Mouse (Mus musculus) heart, embryonic 10.5 days (tissue): ENCODE measurements around the gene Scp2. TPM values are rescaled to one million over a fixed set of nuclear protein-coding genes. Genes with fewer than 3 reads are reported as not detected.

Experiments
- DNase-seq: peaks from one replicate; pipeline ENCODE4 v3.0.0-alpha.2; 2017; ENCODE audit warnings: low spot score
- H3K27ac ChIP-seq: fragments of 300-500 bp; sonication (generic); 2 replicates; pipeline ENCODE4 v1.5.1; 2016; ENCODE audit warnings: mild to moderate bottlenecking
- H3K27me3 ChIP-seq: fragments of 300-500 bp; sonication (generic); 2 replicates; pipeline ENCODE4 v1.6.1; 2016; ENCODE audit warnings: mild to moderate bottlenecking; ENCODE audit not compliant: poor library complexity, insufficient read depth, severe bottlenecking
- H3K36me3 ChIP-seq: fragments of 300-500 bp; sonication (generic); 2 replicates; pipeline ENCODE4 v1.6.1; 2016; ENCODE audit warnings: mild to moderate bottlenecking, moderate library complexity
- H3K4me1 ChIP-seq: fragments of 300-500 bp; sonication (generic); 2 replicates; pipeline ENCODE4 v1.6.1; 2016; ENCODE audit warnings: mild to moderate bottlenecking
- H3K4me3 ChIP-seq: fragments of 300-500 bp; sonication (generic); 2 replicates; pipeline ENCODE4 v1.5.1; 2016; ENCODE audit warnings: mild to moderate bottlenecking, moderate library complexity
- H3K9me3 ChIP-seq: fragments of 300-500 bp; sonication (generic); 2 replicates; pipeline ENCODE4 v1.6.1; 2016; ENCODE audit warnings: mild to moderate bottlenecking, moderate library complexity
- WGBS: fragments of 180-500 bp; shearing (Covaris S2); methylation state at CpG from one replicate; pipeline ENCODE4 v1.1.7; 2016; 5-methylcytosine and 5-hydroxymethylcytosine counted together
- polyA plus RNA-seq: library from polyadenylated mRNA; unstranded; fragments of >200 nt; fragmentation: Nextera tagmentation; extraction: Ambion mirVana; gene quantifications from 2 replicates; pipeline ENCODE4 v1.2.1, GENCODE M21; 2016

Gene Scp2
- polyA plus RNA-seq, 1 experiment from 2014 or later: 191 TPM

DNA sequence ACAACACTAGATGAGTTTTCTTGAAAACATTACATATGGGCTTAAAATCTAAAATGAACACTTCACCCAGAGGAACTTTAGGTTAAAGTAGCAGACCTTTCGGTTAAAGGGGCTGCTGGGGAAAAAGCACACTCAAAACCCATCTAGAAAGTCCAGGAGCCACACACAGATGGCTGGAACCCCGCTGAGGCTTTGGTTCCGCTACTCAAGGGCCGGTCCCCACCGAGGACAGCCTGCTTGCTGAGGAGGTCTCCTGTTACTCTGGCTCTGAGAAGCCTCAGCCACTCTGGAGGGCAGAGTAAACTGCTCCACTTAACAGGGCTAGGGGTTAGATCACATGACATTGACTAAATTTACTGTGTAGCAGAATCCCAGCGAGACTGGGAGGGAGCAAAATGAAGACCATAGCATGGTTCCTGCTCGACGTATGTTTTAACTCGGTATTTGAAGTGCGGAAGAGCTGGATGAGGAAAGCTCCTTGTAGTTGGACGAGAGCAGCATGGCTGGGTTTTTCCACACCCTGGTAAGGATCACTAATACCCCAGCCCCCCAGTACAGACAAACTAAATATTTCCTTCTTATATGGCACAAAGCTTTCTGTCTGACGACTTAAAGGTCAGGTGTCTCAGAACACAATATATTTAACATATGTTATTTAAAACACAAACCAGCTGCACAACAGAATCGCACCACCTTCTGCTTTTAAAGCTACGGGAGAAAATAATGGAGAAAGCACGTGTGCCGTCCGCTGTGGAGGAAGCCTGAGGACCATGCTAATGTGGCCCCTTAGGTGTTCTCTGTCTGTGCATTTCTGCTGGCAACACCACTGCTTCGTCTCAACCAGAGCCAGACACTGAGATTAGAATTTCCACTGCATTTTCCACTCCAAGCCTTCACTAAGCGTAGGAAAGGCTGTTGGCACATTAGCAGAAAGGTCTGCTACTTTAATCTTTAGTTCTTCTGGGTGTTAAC is 99.4 kb downstream of the Scp2 start:
- H3K27me3 ChIP-seq: no peaks in the 10 kb centered on the region
- WGBS: 72% methylated on average over 19 of the region's 19 CpGs
- DNase-seq: no peak
- H3K27ac ChIP-seq: 0 out of 2 replicates have a peak overlapping the region, but pooled peaks have one; percentile 42
- no peaks in the 10 kb centered on the region for H3K9me3 ChIP-seq
- no peak overlapping the region for H3K4me3 ChIP-seq
- peaks cover 10% of the 10 kb centered on the region; the same call in 1 of the 2 replicates for H3K4me1 ChIP-seq
- peaks cover 45% of the 10 kb centered on the region for H3K36me3 ChIP-seq

DNA sequence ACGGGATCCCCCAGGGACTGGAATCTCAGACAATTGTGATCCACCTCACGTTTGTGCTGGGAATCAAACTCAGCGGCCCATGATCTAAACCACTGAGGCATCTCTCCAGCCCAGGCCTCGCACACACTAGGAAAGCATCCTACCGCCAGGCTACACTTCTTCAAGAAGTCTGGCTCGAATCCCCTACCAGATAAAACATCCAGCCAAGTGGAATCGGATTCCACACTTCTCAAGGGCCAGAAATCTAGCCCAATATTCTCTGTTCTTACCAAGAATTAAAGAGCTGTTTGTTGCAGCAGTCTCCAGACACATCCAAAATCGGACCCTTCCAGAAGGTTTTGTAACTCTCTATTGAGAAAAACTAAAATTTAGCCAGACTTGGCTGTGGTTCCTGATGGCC is 107.8 kb downstream of the Scp2 start:
- Histone ChIP-seq H3K9me3 (no peaks in the 10 kb centered on the region), H3K36me3 (peaks cover 3% of the 10 kb centered on the region), H3K27me3 (peaks cover 22% of the 10 kb centered on the region), H3K27ac (no peak overlapping the region), H3K4me3 (no peak overlapping the region), H3K4me1 (peaks cover 12% of the 10 kb centered on the region; the same call in 1 of the 2 replicates)
- WGBS: 79% methylated on average over 8 of the region's 8 CpGs
- no peak for DNase-seq

DNA sequence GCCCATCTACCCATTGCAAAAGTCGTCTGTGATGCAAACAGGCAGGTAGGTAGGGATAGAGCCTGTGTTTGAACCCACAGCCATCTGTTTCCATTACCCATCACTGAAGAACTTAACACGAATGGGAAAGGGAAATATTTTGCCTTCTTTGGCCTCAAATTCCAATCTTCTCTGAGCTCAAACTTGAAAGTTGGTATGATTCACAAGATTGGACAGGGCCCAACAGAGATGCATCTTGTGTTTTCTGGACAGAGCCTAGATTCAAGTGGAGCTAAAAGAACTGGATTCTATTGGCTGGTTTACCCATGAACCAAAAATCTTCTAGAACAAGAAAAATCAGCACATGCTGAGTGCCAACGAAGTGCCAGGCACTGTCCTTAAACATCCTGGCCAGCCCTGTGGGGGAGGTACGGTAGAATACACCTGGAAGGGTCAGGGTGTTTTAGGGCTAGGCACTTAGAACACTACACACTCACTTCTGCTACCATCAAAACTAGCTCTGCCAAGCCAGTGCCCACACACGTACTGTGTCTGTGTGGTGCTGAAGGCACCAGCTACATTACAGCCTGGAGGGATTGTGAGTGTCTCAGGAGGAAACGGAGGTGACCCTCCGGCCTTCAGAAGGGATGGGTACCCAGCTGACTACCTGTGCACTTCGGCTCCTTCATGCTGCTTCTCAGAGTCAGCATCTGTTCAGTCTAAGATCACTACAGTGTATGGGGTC is 111.6 kb downstream of the Scp2 start:
- H3K36me3 ChIP-seq: no peaks in the 10 kb centered on the region
- no peak for DNase-seq
- WGBS: 79% methylated on average over 8 of the region's 8 CpGs
- no peaks in the 10 kb centered on the region for H3K9me3 ChIP-seq
- no peak overlapping the region for H3K27ac ChIP-seq
- peaks cover 60% of the 10 kb centered on the region for H3K27me3 ChIP-seq
- peaks cover 29% of the 10 kb centered on the region for H3K4me1 ChIP-seq
- no peak overlapping the region for H3K4me3 ChIP-seq

DNA sequence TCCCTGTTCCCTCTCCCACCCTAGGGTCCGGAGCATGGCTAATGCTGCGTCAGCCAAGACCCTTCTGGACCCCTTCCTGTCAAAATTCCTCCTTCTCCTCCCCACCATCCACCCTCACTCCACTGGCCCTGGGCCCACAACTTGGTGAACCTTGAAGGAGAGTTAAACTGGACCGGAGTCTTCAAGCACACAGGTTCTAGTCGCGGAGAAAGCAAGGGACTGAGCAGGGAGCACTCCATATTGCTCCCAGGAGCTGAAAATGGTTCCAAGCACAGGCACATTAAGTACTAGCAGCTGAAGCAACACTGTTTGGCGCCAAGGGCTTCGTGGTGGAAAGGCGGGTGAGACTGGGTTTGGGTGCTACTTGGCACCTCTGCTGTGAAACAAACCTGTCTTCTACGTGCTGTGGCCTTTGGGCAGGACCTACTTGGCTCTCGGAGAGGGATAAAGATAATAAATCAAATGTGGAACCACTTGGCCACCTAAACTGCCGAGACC is 112.4 kb downstream of the Scp2 start:
- WGBS: 31% methylated on average over 11 of the region's 11 CpGs
- H3K36me3 ChIP-seq: no peaks in the 10 kb centered on the region
- H3K9me3 ChIP-seq: no peaks in the 10 kb centered on the region
- peaks cover 33% of the 10 kb centered on the region for H3K4me1 ChIP-seq
- DNase-seq: no peak
- peak overlapping the region; percentile 69 for H3K4me3 ChIP-seq
- peaks cover 68% of the 10 kb centered on the region for H3K27me3 ChIP-seq
- H3K27ac ChIP-seq: peak overlapping the region; percentile 59; the same call in 1 of the 2 replicates

DNA sequence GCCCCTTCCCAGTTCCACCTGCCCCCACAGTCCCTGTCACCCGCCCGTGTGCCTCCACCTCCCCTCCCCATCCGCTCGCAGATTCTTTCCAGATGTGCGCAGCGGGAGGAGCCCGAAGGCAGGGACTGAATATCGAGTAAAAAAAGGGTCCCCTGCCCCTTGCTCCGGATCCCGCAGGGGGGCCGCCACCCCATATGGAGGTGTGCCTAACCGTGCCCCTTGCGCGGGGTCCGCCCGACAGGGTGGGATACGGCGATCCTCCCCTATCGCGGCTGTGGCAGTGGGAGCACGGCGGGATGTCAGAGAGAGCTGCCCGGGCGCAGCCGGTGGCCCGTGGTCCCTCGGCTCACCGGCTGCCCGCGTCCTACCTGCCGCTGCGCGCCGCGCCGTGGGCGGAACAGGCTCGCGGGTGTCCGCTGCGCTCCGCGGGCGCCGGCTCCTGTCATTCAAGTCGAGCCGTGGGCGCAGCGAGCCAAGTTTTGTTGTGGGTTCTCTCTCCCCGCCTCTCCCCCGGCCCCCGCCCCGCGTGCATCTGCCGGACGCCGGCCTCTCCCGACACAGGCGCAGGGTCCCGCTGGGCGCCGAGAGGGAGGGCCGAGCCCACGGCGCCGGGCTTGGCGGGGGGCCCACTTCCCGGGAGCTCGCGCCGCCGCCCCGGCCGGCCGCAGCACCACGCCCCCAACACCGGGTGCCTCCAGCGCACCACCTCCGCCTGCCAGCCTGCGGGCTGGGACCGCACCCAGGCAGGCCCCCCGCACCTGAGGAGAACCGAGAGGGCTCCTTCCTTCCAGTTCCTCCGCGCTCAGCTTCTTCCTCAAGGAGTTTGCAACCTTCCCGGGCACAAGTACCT is 113.1 kb downstream of the Scp2 start:
- peaks cover 33% of the 10 kb centered on the region for H3K4me1 ChIP-seq
- WGBS: under 1% methylated on average over 85 of the region's 86 CpGs
- H3K36me3 ChIP-seq: no peaks in the 10 kb centered on the region
- no peak for DNase-seq
- no peaks in the 10 kb centered on the region for H3K9me3 ChIP-seq
- H3K27me3 ChIP-seq: peaks cover 74% of the 10 kb centered on the region
- H3K27ac ChIP-seq: peak overlapping the region; percentile 59
- peak overlapping the region; percentile 69 for H3K4me3 ChIP-seq

DNA sequence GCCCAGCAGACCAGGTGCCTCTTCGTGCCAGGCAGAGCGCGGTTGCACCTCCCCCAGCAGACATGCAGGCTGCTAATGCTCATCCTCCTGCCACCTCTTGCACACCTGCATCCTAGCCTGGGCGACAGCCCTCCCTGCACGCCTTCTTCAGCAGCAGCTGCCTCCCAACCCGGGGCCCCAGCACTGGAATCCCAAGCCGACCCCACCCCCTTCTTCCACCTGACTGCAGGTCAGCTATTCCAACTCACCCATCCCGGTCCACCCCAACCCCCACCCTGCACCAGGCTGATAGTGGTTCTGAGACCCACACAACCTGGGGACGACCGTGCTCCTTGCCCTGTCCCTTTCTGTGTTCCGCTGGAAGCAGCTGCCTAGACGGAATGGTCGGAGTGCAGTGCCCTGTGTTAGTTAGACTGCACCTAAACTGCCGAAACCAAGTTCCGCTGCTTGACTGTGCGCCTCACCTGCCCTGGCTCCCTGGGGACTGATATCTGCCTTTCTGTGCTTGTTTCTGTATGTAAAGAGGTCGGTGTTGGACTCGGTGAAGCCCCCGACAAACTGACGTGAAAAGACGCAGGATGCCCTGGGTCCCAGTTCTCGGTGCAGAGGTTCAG is 113.8 kb downstream of the Scp2 start:
- H3K36me3 ChIP-seq: no peaks in the 10 kb centered on the region

DNA sequence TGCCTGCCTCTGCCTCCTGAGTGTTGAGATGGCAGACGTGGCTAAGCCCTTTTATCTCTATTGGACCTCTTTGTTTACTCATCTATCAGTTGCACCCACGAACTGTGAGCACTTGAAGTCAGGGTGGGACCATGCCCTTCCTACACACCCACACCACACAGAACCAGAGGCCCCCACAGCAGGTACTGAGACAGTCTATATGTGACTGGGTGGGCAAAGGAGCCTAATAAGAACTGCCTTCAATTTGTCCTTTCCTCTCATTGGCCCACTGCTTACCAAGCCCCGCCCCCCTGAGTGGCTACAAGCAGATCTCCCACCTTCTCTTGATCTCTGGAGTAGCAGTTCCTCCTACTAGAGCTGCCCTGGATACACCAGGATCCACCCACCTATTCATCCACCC is 118.6 kb downstream of the Scp2 start:
- Histone ChIP-seq H3K4me1 (peaks cover 43% of the 10 kb centered on the region), H3K9me3 (no peaks in the 10 kb centered on the region), H3K36me3 (no peaks in the 10 kb centered on the region), H3K27me3 (peaks cover 58% of the 10 kb centered on the region), H3K27ac (0 out of 2 replicates have a peak overlapping the region, but pooled peaks have one; percentile 37), H3K4me3 (no peak overlapping the region)
- no peak for DNase-seq
- WGBS: 21% methylated on average over 3 of the region's 3 CpGs

More for the DNA sequence above, 113.8 kb downstream of the Scp2 start:
- DNase-seq: no peak
- peak overlapping the region; percentile 69 for H3K4me3 ChIP-seq
- no peaks in the 10 kb centered on the region for H3K9me3 ChIP-seq
- H3K27ac ChIP-seq: peak overlapping the region; percentile 59; the same call in 1 of the 2 replicates
- peaks cover 35% of the 10 kb centered on the region for H3K4me1 ChIP-seq
- WGBS: 3% methylated on average over 22 of the region's 22 CpGs
- H3K27me3 ChIP-seq: peaks cover 75% of the 10 kb centered on the region

DNA sequence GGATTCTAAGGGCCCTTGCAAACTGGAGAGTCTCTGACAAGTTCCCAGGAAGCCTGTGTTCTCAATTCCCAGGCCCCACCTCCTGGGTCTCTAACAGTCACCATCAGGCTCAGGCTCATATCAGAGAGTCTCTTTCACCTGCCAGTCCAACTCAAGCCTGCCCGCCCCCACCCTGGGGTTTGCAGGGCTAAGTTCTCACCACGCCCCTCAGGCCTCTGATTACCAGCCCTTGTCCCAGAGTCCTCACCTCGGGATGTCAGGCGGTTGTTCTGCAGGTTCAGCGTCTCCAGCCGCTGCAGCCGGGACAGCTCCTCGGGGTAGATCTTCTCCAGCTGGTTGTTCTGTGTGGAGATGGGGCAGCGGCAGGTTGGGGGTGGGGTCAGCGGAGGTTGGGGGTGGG is 119.5 kb downstream of the Scp2 start:
- no peaks in the 10 kb centered on the region for H3K36me3 ChIP-seq
- 2% methylated on average over 10 of the region's 10 CpGs for WGBS
- no peaks in the 10 kb centered on the region for H3K9me3 ChIP-seq
- peak overlapping the region; percentile 63; the same call in 1 of the 2 replicates for H3K27ac ChIP-seq
- H3K27me3 ChIP-seq: peaks cover 51% of the 10 kb centered on the region
- peak overlapping the region; percentile 49 for H3K4me3 ChIP-seq
- DNase-seq: peak; percentile 92
- peaks cover 39% of the 10 kb centered on the region for H3K4me1 ChIP-seq

DNA sequence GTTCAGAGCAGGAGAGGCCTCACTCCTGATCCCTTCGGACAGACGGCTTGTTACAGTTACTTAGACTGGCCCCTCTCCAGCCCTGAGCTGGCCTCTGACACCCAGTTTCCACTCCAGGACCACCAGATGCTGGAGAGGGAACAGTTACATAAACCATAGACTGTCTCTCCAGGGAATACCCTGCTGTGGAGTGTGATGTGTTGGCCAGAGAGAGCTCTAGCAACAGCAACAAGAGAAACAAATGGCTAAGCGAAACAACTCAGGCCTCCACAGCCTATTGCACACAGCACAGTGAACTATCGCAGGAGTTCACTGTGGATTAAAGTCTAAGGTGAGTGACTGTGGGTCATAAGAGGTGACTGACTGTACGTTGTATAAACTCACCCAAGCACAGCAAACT is 120.2 kb downstream of the Scp2 start:
- H3K9me3 ChIP-seq: no peaks in the 10 kb centered on the region
- peak overlapping the region; percentile 17; the same call in 1 of the 2 replicates for H3K27ac ChIP-seq
- H3K36me3 ChIP-seq: no peaks in the 10 kb centered on the region
- DNase-seq: no peak
- WGBS: 66% methylated on average over 5 of the region's 5 CpGs
- H3K4me1 ChIP-seq: peaks cover 40% of the 10 kb centered on the region
- H3K27me3 ChIP-seq: peaks cover 47% of the 10 kb centered on the region
- no peak overlapping the region for H3K4me3 ChIP-seq

DNA sequence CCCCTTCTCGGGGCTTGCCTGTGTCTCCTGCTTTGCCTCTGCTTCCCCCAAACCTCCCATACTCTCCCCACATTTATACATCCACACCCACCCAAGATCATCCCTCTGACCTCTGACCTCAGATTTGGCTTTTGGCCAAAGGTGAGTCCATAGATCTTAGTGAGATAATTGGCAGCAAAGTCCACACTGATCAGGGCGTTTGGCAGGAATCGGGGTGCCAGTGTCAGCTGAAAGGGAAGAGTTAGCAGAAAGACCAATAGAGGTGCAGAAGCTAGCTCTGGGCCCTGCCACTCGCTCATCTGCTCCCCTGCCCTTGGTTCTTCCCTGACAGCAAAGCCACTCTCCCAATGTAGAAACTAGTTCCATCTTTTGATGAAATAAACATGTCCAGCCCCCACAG is 121.6 kb downstream of the Scp2 start:
- H3K4me1 ChIP-seq: peaks cover 52% of the 10 kb centered on the region
- DNase-seq: no peak
- H3K27me3 ChIP-seq: peaks cover 32% of the 10 kb centered on the region
- H3K36me3 ChIP-seq: no peaks in the 10 kb centered on the region
- no peak overlapping the region for H3K27ac ChIP-seq
- WGBS: 86% methylated on average over 4 of the region's 4 CpGs
- no peaks in the 10 kb centered on the region for H3K9me3 ChIP-seq
- H3K4me3 ChIP-seq: no peak overlapping the region

DNA sequence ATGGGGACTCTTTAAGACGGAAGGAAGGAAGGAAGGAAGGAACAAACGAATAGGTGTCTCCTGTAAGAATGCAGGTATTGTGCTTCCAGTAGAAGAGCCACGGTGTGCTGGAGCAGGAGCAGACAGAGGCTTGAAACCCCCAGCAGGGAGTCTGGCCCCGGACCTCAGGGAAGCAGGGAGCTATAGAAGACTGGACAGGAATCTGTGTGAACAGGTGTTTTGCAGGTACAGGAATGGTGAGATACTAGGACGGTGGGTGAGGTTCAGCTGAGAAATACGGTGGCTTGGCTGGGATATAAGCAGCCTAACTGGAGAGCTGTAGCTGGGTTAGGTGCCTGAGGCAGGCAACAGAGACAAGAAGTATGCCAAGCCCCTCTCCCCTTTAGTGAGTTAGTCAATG is 124.6 kb downstream of the Scp2 start:
- Histone ChIP-seq H3K4me1 (peaks cover 53% of the 10 kb centered on the region), H3K27me3 (peaks cover 30% of the 10 kb centered on the region), H3K36me3 (no peaks in the 10 kb centered on the region), H3K4me3 (no peak overlapping the region), H3K27ac (no peak overlapping the region), H3K9me3 (no peaks in the 10 kb centered on the region)
- DNase-seq: peak; percentile 74
- WGBS: 84% methylated on average over 6 of the region's 6 CpGs
